Mouse (Mus musculus) stomach, embryonic 14.5 days (tissue): ENCODE measurements around the gene Ube3c. TPM values are rescaled to one million over a fixed set of nuclear protein-coding genes. Genes with fewer than 3 reads are reported as not detected.
"Not testable (repeated sequence)": the region's sequence is repeated elsewhere in the genome, so short reads cannot be mapped to it uniquely, and the experiment has no call there.

Source experiments
- ATAC-seq: fragments of 200-750 bp; cut with Nextera tagmentation; 2 replicates; pipeline ENCODE4 v1.8.0; 2017; ENCODE audit warnings: low read depth, moderate TSS enrichment; ENCODE audit not compliant: insufficient number of reproducible peaks, insufficient read depth, low FRiP score
- H3K27ac ChIP-seq: fragments of 300-500 bp; sonication (generic); 2 replicates; pipeline ENCODE4 v1.5.1; 2014; ENCODE audit warnings: mild to moderate bottlenecking, low read length, moderate library complexity, mixed read lengths
- H3K27me3 ChIP-seq: fragments of 300-500 bp; sonication (generic); 2 replicates; pipeline ENCODE4 v1.6.1; 2014; ENCODE audit warnings: low read length, control low read depth, mixed read lengths; ENCODE audit not compliant: control insufficient read depth, insufficient read depth
- H3K36me3 ChIP-seq: fragments of 300-500 bp; sonication (generic); 2 replicates; pipeline ENCODE4 v1.6.1; 2014; ENCODE audit warnings: mild to moderate bottlenecking, control low read depth, low read length, moderate library complexity, mixed read lengths; ENCODE audit not compliant: control insufficient read depth, insufficient read depth
- H3K4me1 ChIP-seq: fragments of 300-500 bp; sonication (generic); 2 replicates; pipeline ENCODE4 v1.6.1; 2014; ENCODE audit warnings: low read length, control low read depth, mixed read lengths; ENCODE audit not compliant: control insufficient read depth, insufficient read depth
- H3K4me2 ChIP-seq: fragments of 300-500 bp; sonication (generic); replicated peaks from 2 replicates; pipeline ENCODE4 v1.6.1; 2014; ENCODE audit warnings: low read depth, low read length, control low read depth
- H3K4me3 ChIP-seq: fragments of 300-500 bp; sonication (generic); 2 replicates; pipeline ENCODE4 v1.5.1; 2014; ENCODE audit warnings: low read depth, low read length, control low read depth
- H3K9ac ChIP-seq: fragments of 300-500 bp; sonication (generic); replicated peaks from 2 replicates; pipeline ENCODE4 v1.6.1; 2014; ENCODE audit warnings: low read depth, mild to moderate bottlenecking, control low read depth, low read length, moderate library complexity, mixed read lengths
- H3K9me3 ChIP-seq: fragments of 300-500 bp; sonication (generic); 2 replicates; pipeline ENCODE4 v1.6.1; 2016; ENCODE audit warnings: low read depth, low read length, control low read depth; ENCODE audit not compliant: control insufficient read depth
- WGBS: fragments of 180-500 bp; shearing (Covaris S2); extraction: QIAGEN DNeasy Blood & Tissue Kit; methylation state at CpG from one replicate; pipeline ENCODE4 v1.1.7; 2014; 5-methylcytosine and 5-hydroxymethylcytosine counted together
- polyA plus RNA-seq: library from polyadenylated mRNA; unstranded; fragments of >200 nt; fragmentation: Nextera tagmentation; extraction: Ambion mirVana; gene quantifications from 2 replicates; pipeline ENCODE4 v1.2.1, GENCODE M21; 2014

Gene Ube3c
- polyA plus RNA-seq, 1 experiment from 2014 or later: 22.4 TPM

DNA sequence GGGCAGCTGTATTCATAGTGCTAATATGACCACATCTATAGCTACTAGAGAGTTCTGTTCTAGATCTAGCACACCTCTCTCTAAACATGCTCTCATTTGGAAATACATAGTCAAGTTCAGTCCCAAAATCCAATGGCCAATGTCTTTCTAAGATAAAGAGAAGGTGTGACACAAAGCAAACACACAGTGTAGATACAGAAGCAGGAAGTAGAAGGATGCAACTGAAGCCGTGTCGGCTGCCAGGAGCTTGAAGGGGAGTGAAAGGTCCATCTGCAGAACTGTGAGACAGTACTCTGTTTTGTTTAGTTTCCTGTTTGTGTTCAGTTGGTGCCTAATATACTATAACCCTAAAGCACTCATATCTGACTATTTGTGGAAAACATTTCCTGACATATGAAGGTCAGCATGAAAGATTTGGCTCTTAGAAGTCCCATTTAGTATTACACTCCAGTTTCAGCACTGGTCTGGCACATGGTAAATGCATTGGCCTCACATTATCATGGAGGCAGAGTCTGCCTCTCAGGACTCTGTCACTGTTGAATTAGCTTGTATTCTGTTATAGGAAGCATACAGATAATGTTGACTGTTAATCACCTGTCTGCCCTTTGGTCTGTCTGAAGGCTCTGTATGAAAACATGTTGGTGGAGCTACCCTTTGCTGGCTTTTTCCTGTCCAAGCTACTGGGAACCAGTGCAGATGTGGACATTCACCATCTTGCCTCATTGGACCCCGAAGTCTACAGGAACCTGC lies 88.7 kb downstream of the Ube3c start:
- Histone ChIP-seq H3K4me2 (no peak overlapping the region), H3K27ac (no peak overlapping the region), H3K27me3 (no peaks in the 10 kb centered on the region), H3K4me3 (no peak overlapping the region), H3K4me1 (no peaks in the 10 kb centered on the region), H3K36me3 (peaks cover 24% of the 10 kb centered on the region), H3K9me3 (no peaks in the 10 kb centered on the region), H3K9ac (no peak overlapping the region)
- 83% methylated on average over 3 of the region's 3 CpGs for WGBS
- ATAC-seq: no peak

DNA sequence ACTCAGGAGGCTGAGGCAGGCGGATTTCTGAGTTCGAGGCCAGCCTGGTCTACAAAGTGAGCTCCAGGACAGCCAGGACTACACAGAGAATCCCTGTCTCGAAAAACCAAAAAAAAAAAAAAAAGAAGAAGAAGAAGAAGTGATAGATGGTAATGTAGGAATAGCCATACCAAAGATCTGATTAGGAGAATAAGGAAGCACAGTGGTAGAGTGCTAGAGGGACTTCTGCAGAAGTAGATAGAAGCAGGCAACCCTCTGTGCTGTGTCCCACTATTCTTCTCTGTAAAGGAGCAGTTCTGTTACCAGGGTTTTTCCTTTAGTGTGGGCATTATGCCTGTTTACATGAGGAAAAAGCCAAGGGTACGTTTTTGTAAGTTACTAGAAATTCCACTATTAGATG lies 92.2 kb downstream of the Ube3c start:
- ATAC-seq, H3K9me3 ChIP-seq, H3K27ac ChIP-seq, H3K4me3 ChIP-seq, H3K4me1 ChIP-seq, H3K27me3 ChIP-seq, H3K4me2 ChIP-seq, H3K9ac ChIP-seq: not testable (repeated sequence)
- H3K36me3 ChIP-seq: peaks cover 40% of the 10 kb centered on the region
- WGBS: 81% methylated on average over 4 of the region's 4 CpGs

DNA sequence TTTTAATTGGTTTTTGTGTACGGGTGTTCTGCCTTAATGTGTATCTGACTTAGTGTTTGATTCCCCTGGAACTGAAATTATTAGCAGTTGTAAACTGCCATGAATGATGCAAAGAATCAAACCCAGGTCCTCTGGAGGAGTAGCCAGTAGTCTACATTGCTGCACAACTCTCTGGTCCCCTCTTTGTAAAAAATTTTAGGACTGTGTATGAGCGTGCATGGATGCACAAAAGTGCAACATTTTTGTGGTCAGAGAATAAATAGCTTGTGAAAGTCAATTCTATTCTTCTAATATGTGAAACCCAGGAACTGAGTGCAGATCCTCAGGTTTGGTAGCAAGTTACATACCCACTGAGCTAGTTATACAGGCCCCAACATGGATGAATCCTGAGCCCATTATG lies 96.3 kb downstream of the Ube3c start:
- WGBS: 91% methylated on average over 2 of the region's 2 CpGs
- Histone ChIP-seq H3K9ac (no peak overlapping the region), H3K4me2 (no peak overlapping the region), H3K4me3 (no peak overlapping the region), H3K9me3 (no peaks in the 10 kb centered on the region), H3K4me1 (no peaks in the 10 kb centered on the region), H3K27ac (no peak overlapping the region), H3K27me3 (no peaks in the 10 kb centered on the region), H3K36me3 (peaks cover 32% of the 10 kb centered on the region)
- no peak for ATAC-seq

DNA sequence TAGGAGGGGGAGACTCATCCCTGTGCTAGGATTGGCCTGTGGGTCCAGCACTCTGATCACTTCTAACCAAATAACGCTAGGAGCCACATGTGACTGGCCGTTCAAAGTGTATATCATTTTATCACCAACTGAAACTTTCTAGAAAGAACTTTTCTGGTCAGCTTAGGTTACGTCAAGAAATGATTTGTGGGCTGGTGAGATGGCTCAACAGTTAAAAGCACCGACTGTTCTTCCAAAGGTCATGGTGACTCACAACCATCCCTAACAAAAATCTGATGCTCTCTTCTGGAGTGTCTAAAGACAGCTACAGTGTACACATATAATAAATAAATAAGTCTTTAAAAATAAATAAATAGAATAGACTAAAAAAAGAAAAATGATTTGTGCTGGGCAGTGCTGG lies 103.5 kb downstream of the Ube3c start:
- Histone ChIP-seq H3K36me3 (peaks cover 44% of the 10 kb centered on the region), H3K9me3 (no peaks in the 10 kb centered on the region), H3K9ac (no peak overlapping the region), H3K4me2 (no peak overlapping the region), H3K27me3 (no peaks in the 10 kb centered on the region), H3K4me1 (no peaks in the 10 kb centered on the region), H3K4me3 (no peak overlapping the region), H3K27ac (no peak overlapping the region)
- WGBS: 86% methylated on average over 4 of the region's 4 CpGs
- ATAC-seq: no peak

DNA sequence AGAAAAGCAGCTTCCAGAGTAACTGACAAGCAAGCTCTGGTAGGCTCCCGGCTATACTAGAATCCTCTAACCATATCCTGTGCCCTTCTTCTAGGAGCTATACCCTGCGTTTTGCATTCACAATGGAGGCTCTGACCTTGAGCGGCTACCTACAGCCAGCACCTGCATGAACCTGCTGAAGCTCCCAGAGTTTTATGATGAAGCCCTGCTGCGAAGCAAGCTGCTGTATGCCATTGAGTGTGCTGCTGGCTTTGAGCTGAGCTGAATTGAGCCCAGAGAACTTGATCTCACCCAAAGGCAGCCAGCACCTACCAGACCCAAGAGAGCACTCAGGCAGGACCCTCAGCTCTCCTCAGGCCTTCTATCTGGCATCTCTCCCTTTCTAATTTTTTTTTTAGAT lies 105.3 kb downstream of the Ube3c start:
- ATAC-seq: no peak
- peaks cover 39% of the 10 kb centered on the region for H3K36me3 ChIP-seq
- H3K4me3 ChIP-seq: no peak overlapping the region
- no peak overlapping the region for H3K9ac ChIP-seq
- H3K27me3 ChIP-seq: no peaks in the 10 kb centered on the region
- WGBS: 96% methylated on average over 4 of the region's 4 CpGs
- H3K9me3 ChIP-seq: no peaks in the 10 kb centered on the region
- H3K4me1 ChIP-seq: no peaks in the 10 kb centered on the region
- no peak overlapping the region for H3K4me2 ChIP-seq
- no peak overlapping the region for H3K27ac ChIP-seq

DNA sequence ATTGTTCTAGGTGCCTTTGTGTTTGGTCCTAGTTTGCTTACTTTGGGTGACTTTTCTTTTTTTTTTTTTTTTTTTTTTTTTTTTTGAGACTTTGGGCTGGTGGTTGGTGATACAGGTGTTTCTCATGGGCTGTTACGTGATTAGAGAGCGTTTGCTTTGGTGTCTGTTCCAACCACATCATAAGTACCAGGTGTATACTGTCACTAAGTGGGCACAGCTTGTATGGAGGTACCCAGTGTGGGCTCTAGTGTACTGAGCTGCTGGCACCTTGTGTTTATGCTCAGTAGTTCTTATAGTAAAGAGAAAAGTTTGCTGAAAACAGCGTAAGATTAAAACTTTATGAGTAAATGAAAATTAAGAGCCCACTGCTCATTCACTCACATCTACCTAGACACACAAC lies 107.4 kb downstream of the Ube3c start:
- H3K36me3 ChIP-seq: peaks cover 26% of the 10 kb centered on the region
- no peak overlapping the region for H3K4me3 ChIP-seq
- 91% methylated on average over 3 of the region's 3 CpGs for whole genome bisulfite sequencing
- no peak for ATAC-seq
- no peak overlapping the region for H3K9ac ChIP-seq
- no peak overlapping the region for H3K27ac ChIP-seq
- H3K27me3 ChIP-seq: no peaks in the 10 kb centered on the region
- no peaks in the 10 kb centered on the region for H3K9me3 ChIP-seq
- no peak overlapping the region for H3K4me2 ChIP-seq
- H3K4me1 ChIP-seq: no peaks in the 10 kb centered on the region

DNA sequence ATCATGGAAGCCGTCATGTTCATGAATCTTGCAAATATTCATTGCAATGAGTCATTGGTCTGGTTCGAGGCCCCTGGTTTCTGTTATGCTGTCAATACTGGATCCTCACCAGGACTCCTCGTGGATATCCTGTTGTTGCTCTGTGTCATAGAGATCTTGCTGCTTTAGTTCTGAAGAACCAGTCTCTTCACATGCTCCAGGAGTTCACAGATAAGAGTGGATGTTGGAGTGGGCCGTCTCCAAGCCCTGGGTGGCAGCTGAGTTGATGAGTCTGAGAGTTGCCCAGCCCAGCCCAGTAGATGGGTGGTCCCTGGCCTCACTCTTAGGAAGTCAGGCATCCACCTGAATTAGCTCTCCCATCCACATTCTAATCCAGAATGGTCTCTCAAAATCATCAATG lies 116.0 kb downstream of the Ube3c start:
- Histone ChIP-seq H3K4me1 (no peaks in the 10 kb centered on the region), H3K4me3 (no peak overlapping the region), H3K27me3 (no peaks in the 10 kb centered on the region), H3K9me3 (no peaks in the 10 kb centered on the region), H3K4me2 (no peak overlapping the region), H3K27ac (no peak overlapping the region), H3K36me3 (no peaks in the 10 kb centered on the region), H3K9ac (no peak overlapping the region)
- 83% methylated on average over 4 of the region's 4 CpGs for WGBS
- ATAC-seq: no peak

DNA sequence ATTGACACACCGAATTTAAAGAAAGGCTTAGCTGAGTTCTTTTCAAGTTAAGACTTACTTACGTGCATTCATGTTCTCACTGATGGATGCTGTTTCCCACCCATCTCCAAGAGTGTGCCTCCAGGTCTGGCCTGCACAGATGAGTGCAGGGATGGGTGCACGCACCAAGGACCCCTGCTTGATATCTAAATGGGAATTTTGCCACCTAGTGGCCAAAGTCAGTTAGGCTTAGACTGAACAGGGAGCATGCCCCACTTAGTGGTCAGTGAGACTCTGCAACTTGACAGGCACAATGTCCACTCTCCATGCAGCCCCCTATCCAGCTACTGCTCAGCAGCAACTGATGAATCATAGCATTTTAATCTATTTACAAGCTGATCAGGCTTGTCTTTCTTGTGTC lies 118.6 kb downstream of the Ube3c start:
- H3K36me3 ChIP-seq: no peaks in the 10 kb centered on the region
- no peak overlapping the region for H3K4me3 ChIP-seq
- H3K27ac ChIP-seq: no peak overlapping the region
- no peaks in the 10 kb centered on the region for H3K27me3 ChIP-seq
- no peak overlapping the region for H3K4me2 ChIP-seq
- H3K9ac ChIP-seq: no peak overlapping the region
- no peak for ATAC-seq
- H3K9me3 ChIP-seq: no peaks in the 10 kb centered on the region
- WGBS: 46% methylated on average over 3 of the region's 3 CpGs
- H3K4me1 ChIP-seq: no peaks in the 10 kb centered on the region

DNA sequence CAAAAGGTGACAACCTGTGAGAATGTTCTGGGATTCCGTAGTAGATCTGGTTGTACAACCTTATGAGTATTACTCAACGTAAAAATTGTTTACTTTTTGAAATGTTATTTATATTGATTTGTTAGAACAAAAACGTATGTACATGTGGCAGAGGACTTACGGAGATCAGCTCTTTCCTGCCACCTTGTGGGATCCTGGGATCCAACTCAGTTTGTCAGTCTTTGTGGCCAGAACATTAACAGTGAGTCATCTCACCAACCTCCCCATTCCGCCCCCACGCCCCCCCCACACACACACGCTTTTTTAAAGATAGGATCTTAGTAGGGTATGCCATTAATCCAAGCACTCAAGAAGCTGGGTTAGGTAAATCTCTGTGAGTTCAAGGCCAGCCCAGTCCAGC lies 119.3 kb downstream of the Ube3c start:
- Histone ChIP-seq H3K27ac (no peak overlapping the region), H3K4me2 (no peak overlapping the region), H3K9ac (no peak overlapping the region), H3K4me1 (no peaks in the 10 kb centered on the region), H3K9me3 (no peaks in the 10 kb centered on the region), H3K4me3 (no peak overlapping the region), H3K27me3 (no peaks in the 10 kb centered on the region), H3K36me3 (no peaks in the 10 kb centered on the region)
- WGBS: 43% methylated on average over 7 of the region's 7 CpGs
- ATAC-seq: no peak
